Mouse (Mus musculus): ENCODE measurements around the gene Gbp3. TPM values are rescaled to one million over a fixed set of nuclear protein-coding genes. Genes with fewer than 3 reads are reported as not detected.

The Gbp3 gene
- polyA plus RNA-seq, 1 experiment = 7.6 TPM

DNA sequence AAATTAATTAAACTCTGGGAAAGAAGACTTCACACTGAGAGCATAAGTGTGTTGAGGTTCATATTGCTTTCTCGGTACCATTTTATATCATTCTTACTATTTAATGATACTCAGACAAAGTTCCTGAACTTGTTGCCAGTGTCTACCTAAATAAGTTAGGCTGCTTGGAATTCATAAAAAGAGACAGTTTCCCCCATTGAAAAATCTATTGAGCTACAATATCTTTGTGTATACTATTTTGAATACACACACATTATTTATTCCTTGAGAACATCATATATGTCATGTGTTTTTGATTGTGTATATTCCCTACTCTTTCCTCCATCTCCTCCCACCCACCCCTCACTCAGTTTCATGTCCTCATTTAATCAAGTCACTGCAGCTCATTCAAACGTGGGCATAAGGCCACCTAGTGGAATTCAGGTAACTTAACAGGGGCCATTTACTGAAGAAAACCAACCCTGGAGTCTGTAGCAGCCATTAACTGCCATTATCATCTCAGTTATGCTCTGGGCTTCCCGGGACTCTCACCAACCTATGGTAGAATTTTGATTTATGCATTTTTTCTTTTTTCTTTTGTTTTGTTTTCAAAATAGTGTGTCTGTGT lies 61.2 kb downstream of the Gbp3 start:
- no peaks in the 10 kb centered on the region for H3K4me1 ChIP-seq (ENCODE audit: control insufficient read depth, insufficient read depth, low read length)
- TF ChIP-seq POLR2A (IDR thresholded peaks at IDR 0.05; ENCODE audit: low read depth, low read length) = no peak
- no peak for TF ChIP-seq CTCF (IDR thresholded peaks at IDR 0.05; ENCODE audit: borderline replicate concordance, insufficient read depth, low read length)
- H3K4me3 ChIP-seq (ENCODE audit: insufficient read depth, low read length) = peak overlapping the region; percentile 49
- peak overlapping the region; percentile 69 for H3K27ac ChIP-seq (ENCODE audit: insufficient read depth, low read length)

Other genes starting within 250 kb of the Gbp3 start
- 192 and 292 TPM in 2 replicates for gene Pdlim5, start 164.3 kb upstream of the Gbp3 start, polyA plus RNA-seq (2011; ENCODE audit: insufficient read length, low read depth, missing spikeins)
- 0.67 TPM in 1 of 2 replicates, not detected in the other for gene Gbp5, start 66.0 kb upstream of the Gbp3 start, polyA plus RNA-seq (2011; ENCODE audit: insufficient read length, low read depth, missing spikeins)
- 3.3 and 6.4 TPM in 2 replicates for gene Gbp7, start 29.7 kb upstream of the Gbp3 start, polyA plus RNA-seq (2011; ENCODE audit: insufficient read length, low read depth, missing spikeins)
- gene Gbp2b, start 34.8 kb downstream of the Gbp3 start, polyA plus RNA-seq (2011; ENCODE audit: insufficient read length, low read depth, missing spikeins) = not detected in 2 replicates
- 17.9 and 27.3 TPM in 2 replicates for gene Gbp2, start 60.6 kb downstream of the Gbp3 start, polyA plus RNA-seq (2011; ENCODE audit: insufficient read length, low read depth, missing spikeins)
- 10.8 and 18.8 TPM in 2 replicates for gene Kyat3, start 141.0 kb downstream of the Gbp3 start, polyA plus RNA-seq (2011; ENCODE audit: insufficient read length, low read depth, missing spikeins)
- 35.2 and 36.0 TPM in 2 replicates for gene Gtf2b, start 205.0 kb downstream of the Gbp3 start, polyA plus RNA-seq (2011; ENCODE audit: insufficient read length, low read depth, missing spikeins)